Comparison of ENCODE assay signal across 10 mouse cellular contexts in genomic region chr5:87436264-87436663, GRCm38 (mm10). TPM values are rescaled to one million over a fixed set of nuclear protein-coding genes. Genes with fewer than 3 reads are reported as not detected.
DNase-seq lines count a peak whose midpoint lies in the region; ATAC-seq and TF ChIP-seq lines count a peak whose summit lies in the region.
"Had no signal": no experiment of that assay in that cellular context is flagged by ENCODE, and none has a peak within 500 bp of the region (broad histone marks: within the 10 kb centered on the region; RNA-seq: fewer than 3 reads in every experiment).

No protein-coding gene starts in this region.

- no peak overlapping the region for H3K27ac ChIP-seq in intestine, embryonic 15.5 days
- no peak overlapping the region for H3K27ac ChIP-seq in midbrain, embryonic 14.5 days (replicated peaks; ENCODE audit: low read depth, low read length)
- H3K27ac ChIP-seq: heart, embryonic 15.5 days; macrophage had no signal

- no peak for TF ChIP-seq POLR2A in lung, adult 2 months (IDR thresholded peaks at IDR 0.05; ENCODE audit: borderline replicate concordance, extremely low read depth, low read depth, low read length)

- peak; percentile 2 for DNase-seq in lung, postnatal 25 days (ENCODE audit: low spot score)
- DNase-seq in lung, adult 2 months: no peak
- peak; percentile 8 for DNase-seq in brain, adult 2 months (ENCODE audit: low read depth, low spot score)
- DNase-seq in midbrain, embryonic 14.5 days: peak; percentile 46
- no peak for DNase-seq in testis, postnatal 14 days (ENCODE audit: low spot score)
- DNase-seq in heart, postnatal 25 days (ENCODE audit: low spot score): no peak

- no peak overlapping the region for H3K9ac ChIP-seq in intestine, embryonic 15.5 days
- no peak overlapping the region for H3K9ac ChIP-seq in midbrain, embryonic 14.5 days (replicated peaks; ENCODE audit: low read length)
- H3K9ac ChIP-seq: heart, embryonic 15.5 days had no signal

- peak; percentile 82 for ATAC-seq in intestine, embryonic 15.5 days
- ATAC-seq in midbrain, embryonic 14.5 days (ENCODE audit: low FRiP score, low TSS enrichment): no peak

- WGBS in lung, adult 2 months: 33% methylated on average over 3 of the region's 3 CpGs
- WGBS in intestine, embryonic 15.5 days: 40% methylated on average over 3 of the region's 3 CpGs
- WGBS in midbrain, embryonic 14.5 days: 46% methylated on average over 3 of the region's 3 CpGs

- H3K27me3 ChIP-seq in intestine, embryonic 15.5 days (replicated peaks): no peaks in the 10 kb centered on the region
- H3K27me3 ChIP-seq in midbrain, embryonic 14.5 days (ENCODE audit: control insufficient read depth, insufficient read depth, low read length): no peaks in the 10 kb centered on the region
- H3K27me3 ChIP-seq: heart, embryonic 15.5 days had no signal

- H3K4me2 ChIP-seq in intestine, embryonic 15.5 days (replicated peaks): no peak overlapping the region
- H3K4me2 ChIP-seq in midbrain, embryonic 14.5 days (ENCODE audit: low read length): no peak overlapping the region
- H3K4me2 ChIP-seq: heart, embryonic 15.5 days had no signal

- no peaks in the 10 kb centered on the region for H3K36me3 ChIP-seq in intestine, embryonic 15.5 days
- no peaks in the 10 kb centered on the region for H3K36me3 ChIP-seq in midbrain, embryonic 14.5 days (ENCODE audit: control insufficient read depth, insufficient read depth, low read length)
- H3K36me3 ChIP-seq: heart, embryonic 15.5 days had no signal

- no peak overlapping the region for H3K4me3 ChIP-seq in lung, adult 2 months (replicated peaks; ENCODE audit: extremely low read depth, low read depth, low read length)
- no peak overlapping the region for H3K4me3 ChIP-seq in intestine, embryonic 15.5 days (replicated peaks)
- no peak overlapping the region for H3K4me3 ChIP-seq in midbrain, embryonic 14.5 days (replicated peaks; ENCODE audit: low read depth, low read length)
- H3K4me3 ChIP-seq: heart, embryonic 15.5 days had no signal

- H3K9me3 ChIP-seq in intestine, embryonic 15.5 days: no peaks in the 10 kb centered on the region
- H3K9me3 ChIP-seq in midbrain, embryonic 14.5 days (ENCODE audit: control insufficient read depth, low read length): no peaks in the 10 kb centered on the region
- H3K9me3 ChIP-seq: heart, embryonic 15.5 days had no signal

- TF ChIP-seq CTCF in lung, adult 2 months (IDR thresholded peaks at IDR 0.05; ENCODE audit: insufficient read depth, low read length): no peak

- intact Hi-C loops in heart, postnatal 25 days (cut with DNase I): no loop called here

- no peaks in the 10 kb centered on the region for H3K4me1 ChIP-seq in lung, adult 2 months (ENCODE audit: control insufficient read depth, insufficient read depth, low read length)
- no peaks in the 10 kb centered on the region for H3K4me1 ChIP-seq in intestine, embryonic 15.5 days (replicated peaks)
- H3K4me1 ChIP-seq in midbrain, embryonic 14.5 days (ENCODE audit: control insufficient read depth, insufficient read depth, low read length): no peaks in the 10 kb centered on the region
- H3K4me1 ChIP-seq: heart, embryonic 15.5 days had no signal

RNA-seq across cellular contexts. Expression of gene Ugt2b38, which starts 12.3 kb away (rescaled TPM):
- polyA plus RNA-seq in lung, adult 2 months (2012; rRNA removed): not detected in 2 replicates
- not detected in 2 replicates for polyA plus RNA-seq in intestine, embryonic 15.5 days (2015; fragmentation: Nextera tagmentation; extraction: Ambion mirVana)
- polyA plus RNA-seq in midbrain, embryonic 14.5 days (2014; fragmentation: Nextera tagmentation; extraction: Ambion mirVana): not detected in 2 replicates
- not detected for total RNA-seq in heart, postnatal 25 days (2021)
- polyA plus RNA-seq: heart, embryonic 15.5 days; macrophage; spleen, adult 2 months had no signal

RNA-seq across cellular contexts. Expression of gene Ugt2a2, which starts 45.8 kb away (rescaled TPM):
- not detected in 2 replicates for polyA plus RNA-seq in lung, adult 2 months (2012; rRNA removed)
- polyA plus RNA-seq in intestine, embryonic 15.5 days (2015; fragmentation: Nextera tagmentation; extraction: Ambion mirVana): not detected in 2 replicates
- not detected in 2 replicates for polyA plus RNA-seq in midbrain, embryonic 14.5 days (2014; fragmentation: Nextera tagmentation; extraction: Ambion mirVana)
- total RNA-seq in heart, postnatal 25 days (2021): not detected
- polyA plus RNA-seq: heart, embryonic 15.5 days; macrophage; spleen, adult 2 months had no signal

RNA-seq across cellular contexts. Expression of gene Gm43638, which starts 50.3 kb away (rescaled TPM):
- not detected in 2 replicates for polyA plus RNA-seq in lung, adult 2 months (2012; rRNA removed)
- polyA plus RNA-seq in intestine, embryonic 15.5 days (2015; fragmentation: Nextera tagmentation; extraction: Ambion mirVana): not detected in 2 replicates
- not detected in 2 replicates for polyA plus RNA-seq in midbrain, embryonic 14.5 days (2014; fragmentation: Nextera tagmentation; extraction: Ambion mirVana)
- not detected for total RNA-seq in heart, postnatal 25 days (2021)
- polyA plus RNA-seq: heart, embryonic 15.5 days; macrophage; spleen, adult 2 months had no signal

RNA-seq across cellular contexts. Expression of gene Ugt2a1, which starts 54.4 kb away (rescaled TPM):
- not detected in 2 replicates for polyA plus RNA-seq in lung, adult 2 months (2012; rRNA removed)
- not detected in 2 replicates for polyA plus RNA-seq in intestine, embryonic 15.5 days (2015; fragmentation: Nextera tagmentation; extraction: Ambion mirVana)
- not detected in 2 replicates for polyA plus RNA-seq in midbrain, embryonic 14.5 days (2014; fragmentation: Nextera tagmentation; extraction: Ambion mirVana)
- total RNA-seq in heart, postnatal 25 days (2021): not detected
- polyA plus RNA-seq: heart, embryonic 15.5 days; macrophage; spleen, adult 2 months had no signal

Comparison
In these comparisons a context has a peak if more than half of its experiments do, and no peak if none do; other contexts are left out.
1. DNase-seq: peak in lung, postnatal 25 days (single experiment), brain, adult 2 months (single experiment) and midbrain, embryonic 14.5 days (single experiment); none in lung, adult 2 months (single experiment), testis, postnatal 14 days (single experiment) and heart, postnatal 25 days (single experiment).